Mouse (Mus musculus): ENCODE results near the gene Dcun1d2.

Gene Dcun1d2

GRCm38 (mm10) chr8:13254019-13254418 is 33.9 kb downstream of the Dcun1d2 start, which contains the start of gene Adprhl1:
Gene Adprhl1 (minus strand): TSS chr8:13254162.
- peak; percentile 37 for DNase-seq (ENCODE audit: low read depth, low spot score)

GRCm38 (mm10) chr8:13253413-13253812 is 34.5 kb downstream of the Dcun1d2 start:
- DNase-seq (ENCODE audit: low read depth, low spot score) = no peak

- DNase-seq (ENCODE audit: low read depth, low spot score) = no peak
Observed at GRCm38 (mm10) chr8:13252837-13253236, 35.1 kb downstream of the Dcun1d2 start.

- DNase-seq (ENCODE audit: low read depth, low spot score) = no peak
Observed at GRCm38 (mm10) chr8:13244343-13244880, 43.5 kb downstream of the Dcun1d2 start.

GRCm38 (mm10) chr8:13242985-13243870 is 44.7 kb downstream of the Dcun1d2 start:
- no peak for DNase-seq (ENCODE audit: low read depth, low spot score)

- DNase-seq (ENCODE audit: low read depth, low spot score) = no peak
Observed at GRCm38 (mm10) chr8:13240691-13241090, 47.2 kb downstream of the Dcun1d2 start.

- no peak for DNase-seq (ENCODE audit: low read depth, low spot score)
Observed at GRCm38 (mm10) chr8:13240055-13240454, 47.9 kb downstream of the Dcun1d2 start.

- no peak for DNase-seq (ENCODE audit: low read depth, low spot score)
Observed at GRCm38 (mm10) chr8:13234803-13235202, 53.1 kb downstream of the Dcun1d2 start.

GRCm38 (mm10) chr8:13230471-13230870 is 57.5 kb downstream of the Dcun1d2 start:
- DNase-seq (ENCODE audit: low read depth, low spot score) = no peak

GRCm38 (mm10) chr8:13229802-13230201 is 58.1 kb downstream of the Dcun1d2 start:
- DNase-seq (ENCODE audit: low read depth, low spot score) = no peak

- no peak for DNase-seq (ENCODE audit: low read depth, low spot score)
Observed at GRCm38 (mm10) chr8:13228923-13229610, 58.9 kb downstream of the Dcun1d2 start.

GRCm38 (mm10) chr8:13227184-13227583 is 60.7 kb downstream of the Dcun1d2 start:
- DNase-seq (ENCODE audit: low read depth, low spot score) = no peak

GRCm38 (mm10) chr8:13226288-13226687 is 61.6 kb downstream of the Dcun1d2 start:
- no peak for DNase-seq (ENCODE audit: low read depth, low spot score)

GRCm38 (mm10) chr8:13224426-13224825 is 63.5 kb downstream of the Dcun1d2 start:
- DNase-seq (ENCODE audit: low read depth, low spot score) = no peak

- DNase-seq (ENCODE audit: low read depth, low spot score) = no peak
Observed at GRCm38 (mm10) chr8:13218441-13218840, 69.5 kb downstream of the Dcun1d2 start.

GRCm38 (mm10) chr8:13217986-13218385 is 69.9 kb downstream of the Dcun1d2 start:
- no peak for DNase-seq (ENCODE audit: low read depth, low spot score)

GRCm38 (mm10) chr8:13217093-13217492 is 70.8 kb downstream of the Dcun1d2 start:
- no peak for DNase-seq (ENCODE audit: low read depth, low spot score)

- no peak for DNase-seq (ENCODE audit: low read depth, low spot score)
Observed at GRCm38 (mm10) chr8:13216386-13216785, 71.5 kb downstream of the Dcun1d2 start.

- DNase-seq (ENCODE audit: low read depth, low spot score) = peak; percentile 75
Observed at GRCm38 (mm10) chr8:13213479-13214268, 74.3 kb downstream of the Dcun1d2 start.

- DNase-seq (ENCODE audit: low read depth, low spot score) = no peak
Observed at GRCm38 (mm10) chr8:13209770-13210169, 78.2 kb downstream of the Dcun1d2 start.

- peak; percentile 68 for DNase-seq (ENCODE audit: low read depth, low spot score)
Observed at GRCm38 (mm10) chr8:13208627-13209355, 79.1 kb downstream of the Dcun1d2 start.
